Mouse (Mus musculus): ENCODE measurements around the gene Josd1. TPM values are rescaled to one million over a fixed set of nuclear protein-coding genes. Genes with fewer than 3 reads are reported as not detected.

Gene Josd1
- total and polyA plus RNA-seq, 3 experiments: 30.1 to 48.3 (median 34.9) TPM

GRCm38 (mm10) chr15:79691023-79691508 is 3.3 kb upstream of the Josd1 start:
- peak overlapping the region; percentile 70 to 93 (median 92) for H3K4me3 ChIP-seq (replicated peaks in 1 of 3; ENCODE audit: low read depth in 2 of 3, low read length in 2 of 3, poor library complexity in 1 of 3)
- peaks cover 5 to 52% of the 10 kb centered on the region in 2 experiments for H3K4me1 ChIP-seq (ENCODE audit: control insufficient read depth in 1 of 2, insufficient read depth in 2 of 2)
- H3K27ac ChIP-seq (ENCODE audit: insufficient read depth, low read depth): peak overlapping the region; percentile 5; the same call in 1 of the 2 replicates
- in situ Hi-C loops (cut with MboI; ENCODE audit: low pct_ligation_motif_present, low pct_unique_long_range_greater_than_20kb, low sequenced_read_pairs) (no loop called here), dilution Hi-C loops (cut with MboI; ENCODE audit: extremely low pct_ligation_motif_present, extremely low pct_unique_long_range_greater_than_20kb, low sequenced_read_pairs) (no loop called here)
- H3K9ac ChIP-seq (ENCODE audit: insufficient read depth, low read depth): peak overlapping the region; percentile 81
- no peak for DNase-seq (ENCODE audit: extremely low read depth)
- H3K9me3 ChIP-seq (replicated peaks; ENCODE audit: low read length): no peaks in the 10 kb centered on the region
- peaks cover 33% of the 10 kb centered on the region for H3K79me2 ChIP-seq (replicated peaks; ENCODE audit: control insufficient read depth, extremely low read depth, insufficient read depth, poor library complexity, severe bottlenecking)
- peak overlapping the region; percentile 73 for H3K4me2 ChIP-seq (ENCODE audit: insufficient read depth, low read depth, poor library complexity, severe bottlenecking)
- H3K36me3 ChIP-seq (replicated peaks in 1 of 2; ENCODE audit: control insufficient read depth in 1 of 2, insufficient read depth in 1 of 2, low read length in 1 of 2): peaks cover 4 to 24% of the 10 kb centered on the region in 2 experiments
- TF ChIP-seq MAX (IDR thresholded peaks at IDR 0.05; ENCODE audit: low read length) (peak; percentile 32; the same call in 1 of the 2 replicates), ZKSCAN1 (IDR thresholded peaks at IDR 0.05; ENCODE audit: borderline replicate concordance, low read depth, low read length) (no peak), SIN3A (IDR thresholded peaks at IDR 0.05; ENCODE audit: low read length) (0 out of 2 replicates have a peak, but pooled peaks have one; percentile 11), BHLHE40 (IDR thresholded peaks at IDR 0.05; ENCODE audit: low read depth, low read length) (no peak), NELFE (IDR thresholded peaks at IDR 0.05; ENCODE audit: low read depth, low read length) (no peak), MXI1 (IDR thresholded peaks at IDR 0.05; ENCODE audit: low read depth, low read length) (peak; percentile 80), HCFC1 (IDR thresholded peaks at IDR 0.05; ENCODE audit: low read depth, low read length) (no peak), USF1 (IDR thresholded peaks at IDR 0.05; ENCODE audit: low read depth, low read length) (no peak), UBTF (IDR thresholded peaks at IDR 0.05; ENCODE audit: low read depth, low read length) (peak; percentile 64; the same call in 1 of the 2 replicates)
- peaks cover 15% of the 10 kb centered on the region for H3K27me3 ChIP-seq (replicated peaks)

GRCm38 (mm10) chr15:79690426-79691022 is 2.8 kb upstream of the Josd1 start, which contains the start of gene Gtpbp1:
Gene Gtpbp1 (plus strand): TSS chr15:79690845.
- H3K79me2 ChIP-seq (replicated peaks; ENCODE audit: control insufficient read depth, extremely low read depth, insufficient read depth, poor library complexity, severe bottlenecking): peaks cover 38% of the 10 kb centered on the region
- H3K36me3 ChIP-seq (replicated peaks in 1 of 2; ENCODE audit: control insufficient read depth in 1 of 2, insufficient read depth in 1 of 2, low read length in 1 of 2): peaks cover 1 to 19% of the 10 kb centered on the region in 2 experiments
- H3K9me3 ChIP-seq (replicated peaks; ENCODE audit: low read length): no peaks in the 10 kb centered on the region
- dilution Hi-C loops (cut with MboI; ENCODE audit: extremely low pct_ligation_motif_present, extremely low pct_unique_long_range_greater_than_20kb, low sequenced_read_pairs) (no loop called here), in situ Hi-C loops (cut with MboI; ENCODE audit: low pct_ligation_motif_present, low pct_unique_long_range_greater_than_20kb, low sequenced_read_pairs) (no loop called here)
- H3K27ac ChIP-seq (ENCODE audit: insufficient read depth, low read depth): peak within 1 kb of the TSS; percentile 54; the same call in 1 of the 2 replicates
- peak within 1 kb of the TSS; percentile 93 for H3K4me2 ChIP-seq (ENCODE audit: insufficient read depth, low read depth, poor library complexity, severe bottlenecking)
- H3K9ac ChIP-seq (ENCODE audit: insufficient read depth, low read depth): peak within 1 kb of the TSS; percentile 81
- H3K27me3 ChIP-seq (replicated peaks): peaks cover 15% of the 10 kb centered on the region
- peaks cover 5 to 57% of the 10 kb centered on the region in 2 experiments for H3K4me1 ChIP-seq (ENCODE audit: control insufficient read depth in 1 of 2, insufficient read depth in 2 of 2)
- peak within 1 kb of the TSS; percentile 70 to 93 (median 92) for H3K4me3 ChIP-seq (replicated peaks in 1 of 3; ENCODE audit: low read depth in 2 of 3, low read length in 2 of 3, poor library complexity in 1 of 3)
- DNase-seq (ENCODE audit: extremely low read depth): peak; percentile 99
- TF ChIP-seq POLR2AphosphoS2 (IDR thresholded peaks at IDR 0.05; ENCODE audit: low read depth, low read length) (no peak), JUN (IDR thresholded peaks at IDR 0.05; ENCODE audit: insufficient read depth, low read depth, low read length) (no peak), HCFC1 (IDR thresholded peaks at IDR 0.05; ENCODE audit: low read depth, low read length) (peak; percentile 31; the same call in 1 of the 2 replicates), MAFK (IDR thresholded peaks at IDR 0.05; ENCODE audit: insufficient replicate concordance, low read length) (no peak), ZKSCAN1 (IDR thresholded peaks at IDR 0.05; ENCODE audit: borderline replicate concordance, low read depth, low read length) (no peak), PAX5 (IDR thresholded peaks at IDR 0.05; ENCODE audit: low read length) (no peak), MEF2A (IDR thresholded peaks at IDR 0.05; ENCODE audit: borderline replicate concordance, low read depth, low read length) (no peak), IRF4 (IDR thresholded peaks at IDR 0.05; ENCODE audit: low read depth, low read length) (no peak; the same call in 1 of the 2 replicates), TBP (conservative IDR thresholded peaks at IDR 0.05; ENCODE audit: low read depth, low read length) (0 out of 2 replicates have a peak, but pooled peaks have one; percentile 33), USF1 (IDR thresholded peaks at IDR 0.05; ENCODE audit: low read depth, low read length) (no peak), RAD21 (IDR thresholded peaks at IDR 0.05; ENCODE audit: low read depth, low read length) (no peak), ZNF384 (IDR thresholded peaks at IDR 0.05; ENCODE audit: low read depth, low read length) (no peak), E2F4 (IDR thresholded peaks at IDR 0.05; ENCODE audit: insufficient replicate concordance, low read depth, low read length) (peak; percentile 83; the same call in 1 of the 2 replicates), RCOR1 (conservative IDR thresholded peaks at IDR 0.05; ENCODE audit: low read depth, low read length) (no peak), KAT2A (IDR thresholded peaks at IDR 0.05; ENCODE audit: insufficient replicate concordance, low read length) (no peak), NRF1 (IDR thresholded peaks at IDR 0.05; ENCODE audit: low read depth, low read length) (no peak), ELF1 (IDR thresholded peaks at IDR 0.05; ENCODE audit: low read depth, low read length) (peak; percentile 39; the same call in 1 of the 2 replicates), NELFE (IDR thresholded peaks at IDR 0.05; ENCODE audit: low read depth, low read length) (peak; percentile 62), MAZ (IDR thresholded peaks at IDR 0.05; ENCODE audit: low read depth, low read length) (no peak; the same call in 1 of the 2 replicates), EP300 (IDR thresholded peaks at IDR 0.05; ENCODE audit: low read length) (no peak), TCF12 (IDR thresholded peaks at IDR 0.05; ENCODE audit: low read depth, low read length) (peak; percentile 59), MXI1 (IDR thresholded peaks at IDR 0.05; ENCODE audit: low read depth, low read length) (no peak), SIN3A (IDR thresholded peaks at IDR 0.05; ENCODE audit: low read length) (peak; percentile 14; the same call in 1 of the 2 replicates), GABPA (IDR thresholded peaks at IDR 0.05; ENCODE audit: insufficient replicate concordance, low read depth, low read length) (no peak), ZC3H11A (IDR thresholded peaks at IDR 0.05; ENCODE audit: low read depth, low read length) (no peak), POLR2A (IDR thresholded peaks at IDR 0.05; ENCODE audit: low read depth, low read length) (peak; percentile 84)

Data from CH12.LX (cell line).